Mouse (Mus musculus): ENCODE results near the gene Tmprss11b. TPM values are rescaled to one million over a fixed set of nuclear protein-coding genes. Genes with fewer than 3 reads are reported as not detected.

Tmprss11b gene
- total RNA-seq (2012; rRNA removed), result 0.09 TPM in 1 of 2 replicates, not detected in the other

DNA sequence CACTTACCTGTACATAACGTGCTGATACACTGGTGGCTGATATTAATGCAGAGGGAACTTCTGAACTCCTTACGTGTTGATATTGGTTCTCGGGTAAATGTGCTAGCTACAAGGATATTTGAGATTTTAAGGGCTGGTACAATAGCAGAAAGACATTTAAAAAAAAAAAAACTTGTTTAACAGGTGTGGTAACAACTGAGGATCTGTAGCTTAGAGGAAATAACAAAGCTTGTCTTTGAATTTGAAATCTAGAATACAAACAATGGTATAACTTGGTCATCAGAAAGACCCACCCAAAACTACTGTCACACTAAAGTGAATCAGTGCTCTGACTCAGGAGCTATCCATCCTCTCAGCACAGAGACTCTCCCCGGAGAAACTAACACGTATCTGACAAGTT, at the start of gene Tmprss11b:
Tmprss11b (minus strand) TSS at position 101 of the 400 bp plus-strand sequence.
- Histone ChIP-seq H3K9ac (ENCODE audit: insufficient read depth, low read depth, low read length, poor library complexity, severe bottlenecking) (no peak within 1 kb of the TSS), H3K4me3 (ENCODE audit: insufficient read depth in 1 of 2, low read depth in 1 of 2, low read length in 2 of 2, poor library complexity in 1 of 2, severe bottlenecking in 1 of 2) (no peak within 1 kb of the TSS), H3K36me3 (ENCODE audit: control insufficient read depth, insufficient read depth, low read length, poor library complexity, severe bottlenecking) (no peaks in the 10 kb centered on the region), H3K9me3 (ENCODE audit: control insufficient read depth, insufficient read depth, low read depth, low read length) (no peaks in the 10 kb centered on the region), H3K27ac (ENCODE audit: insufficient read depth, low read depth, low read length, poor library complexity, severe bottlenecking) (no peak within 1 kb of the TSS), H3K4me1 (ENCODE audit: control insufficient read depth in 2 of 2, insufficient read depth in 2 of 2, low read length in 2 of 2, poor library complexity in 1 of 2) (no peaks in the 10 kb centered on the region)
- in situ Hi-C loops (cut with MboI; ENCODE audit: low sequenced_read_pairs in 2 of 2, unreplicated experiment in 2 of 2), result no loop called here
- TF ChIP-seq ZC3H11A (IDR thresholded peaks at IDR 0.05; ENCODE audit: borderline replicate concordance, low read depth, low read length), result no peak
- no peak for TF ChIP-seq CHD2 (IDR thresholded peaks at IDR 0.05; ENCODE audit: low read depth, low read length)
- TF ChIP-seq HCFC1 (IDR thresholded peaks at IDR 0.05; ENCODE audit: borderline replicate concordance, insufficient read depth, low read length), result no peak
- no peak for DNase-seq (ENCODE audit: low read depth, low spot score)

DNA sequence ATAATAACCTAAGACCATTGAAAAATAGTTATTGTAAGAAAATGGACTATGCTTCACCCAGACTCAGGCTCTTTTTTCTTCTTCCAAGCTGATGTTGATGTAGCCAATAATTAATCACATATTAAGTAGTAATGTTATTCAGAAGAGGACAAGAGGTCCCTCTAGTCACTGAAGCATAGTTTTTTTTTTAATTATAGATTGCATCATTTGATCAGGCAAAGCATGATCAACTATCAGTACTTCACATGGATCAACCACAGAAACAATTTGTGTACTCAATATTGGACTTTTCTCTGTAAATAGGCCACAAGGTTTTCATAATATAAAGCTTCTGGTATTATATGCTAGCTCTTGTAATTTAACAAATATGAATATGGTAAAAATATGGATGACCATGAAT, 48.9 kb upstream of the Tmprss11b start:
- Histone ChIP-seq H3K9ac (ENCODE audit: insufficient read depth, low read depth, low read length, poor library complexity, severe bottlenecking) (no peak overlapping the region), H3K4me3 (ENCODE audit: insufficient read depth in 1 of 2, low read depth in 1 of 2, low read length in 2 of 2, poor library complexity in 1 of 2, severe bottlenecking in 1 of 2) (no peak overlapping the region), H3K27ac (ENCODE audit: insufficient read depth, low read depth, low read length, poor library complexity, severe bottlenecking) (no peak overlapping the region), H3K4me1 (ENCODE audit: control insufficient read depth in 2 of 2, insufficient read depth in 2 of 2, low read length in 2 of 2, poor library complexity in 1 of 2) (no peaks in the 10 kb centered on the region), H3K9me3 (ENCODE audit: control insufficient read depth, insufficient read depth, low read depth, low read length) (no peaks in the 10 kb centered on the region), H3K36me3 (ENCODE audit: control insufficient read depth, insufficient read depth, low read length, poor library complexity, severe bottlenecking) (no peaks in the 10 kb centered on the region)
- no peak for DNase-seq (ENCODE audit: low read depth, low spot score)
- TF ChIP-seq ZNF384 (IDR thresholded peaks at IDR 0.05; ENCODE audit: low read depth, low read length) (no peak), CHD2 (IDR thresholded peaks at IDR 0.05; ENCODE audit: low read depth, low read length) (no peak), HCFC1 (IDR thresholded peaks at IDR 0.05; ENCODE audit: borderline replicate concordance, insufficient read depth, low read length) (no peak), MAFK (IDR thresholded peaks at IDR 0.05; ENCODE audit: insufficient read depth, low read depth, low read length) (no peak), ZC3H11A (IDR thresholded peaks at IDR 0.05; ENCODE audit: borderline replicate concordance, low read depth, low read length) (no peak)
- in situ Hi-C loops (cut with MboI; ENCODE audit: low sequenced_read_pairs in 2 of 2, unreplicated experiment in 2 of 2), result no loop called here

DNA sequence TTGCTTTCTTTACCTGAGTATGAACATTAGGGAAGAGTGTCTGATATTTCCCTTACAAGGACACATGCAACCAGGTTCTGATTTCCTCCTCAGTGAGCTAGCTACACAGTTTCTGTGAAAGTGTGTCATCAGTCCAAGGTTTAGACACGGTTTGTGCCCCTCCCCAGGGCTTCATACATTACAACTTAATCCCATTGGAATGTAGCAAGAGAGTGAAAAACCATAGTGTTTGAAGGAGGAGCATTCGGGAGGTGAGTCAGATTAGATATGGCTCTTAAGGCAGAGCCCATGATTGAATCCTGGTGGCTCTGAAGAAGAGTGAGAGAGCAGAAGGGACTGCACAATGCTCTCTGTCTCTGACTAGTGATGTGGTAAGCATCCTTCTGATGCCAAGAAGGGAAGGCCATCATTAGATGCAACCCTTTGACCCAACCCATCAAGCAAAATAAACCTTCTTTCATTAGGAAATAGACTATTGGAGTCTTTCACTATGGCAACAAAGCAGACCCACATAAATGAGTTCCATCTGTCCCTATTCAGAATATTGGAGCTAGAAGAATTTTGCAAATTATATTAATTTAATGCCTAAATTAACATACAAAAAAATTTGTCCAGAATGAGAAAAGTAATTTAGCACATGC, 46.8 kb upstream of the Tmprss11b start:
- Histone ChIP-seq H3K27ac (ENCODE audit: insufficient read depth, low read depth, low read length, poor library complexity, severe bottlenecking) (no peak overlapping the region), H3K9ac (ENCODE audit: insufficient read depth, low read depth, low read length, poor library complexity, severe bottlenecking) (no peak overlapping the region), H3K4me3 (ENCODE audit: insufficient read depth in 1 of 2, low read depth in 1 of 2, low read length in 2 of 2, poor library complexity in 1 of 2, severe bottlenecking in 1 of 2) (no peak overlapping the region), H3K36me3 (ENCODE audit: control insufficient read depth, insufficient read depth, low read length, poor library complexity, severe bottlenecking) (no peaks in the 10 kb centered on the region), H3K9me3 (ENCODE audit: control insufficient read depth, insufficient read depth, low read depth, low read length) (no peaks in the 10 kb centered on the region), H3K4me1 (ENCODE audit: control insufficient read depth in 2 of 2, insufficient read depth in 2 of 2, low read length in 2 of 2, poor library complexity in 1 of 2) (no peaks in the 10 kb centered on the region)
- TF ChIP-seq ZNF384 (IDR thresholded peaks at IDR 0.05; ENCODE audit: low read depth, low read length) (no peak), CHD2 (IDR thresholded peaks at IDR 0.05; ENCODE audit: low read depth, low read length) (no peak), ZC3H11A (IDR thresholded peaks at IDR 0.05; ENCODE audit: borderline replicate concordance, low read depth, low read length) (no peak), HCFC1 (IDR thresholded peaks at IDR 0.05; ENCODE audit: borderline replicate concordance, insufficient read depth, low read length) (no peak), MAFK (IDR thresholded peaks at IDR 0.05; ENCODE audit: insufficient read depth, low read depth, low read length) (no peak)
- in situ Hi-C loops (cut with MboI; ENCODE audit: low sequenced_read_pairs in 2 of 2, unreplicated experiment in 2 of 2), result no loop called here
- no peak for DNase-seq (ENCODE audit: low read depth, low spot score)

DNA sequence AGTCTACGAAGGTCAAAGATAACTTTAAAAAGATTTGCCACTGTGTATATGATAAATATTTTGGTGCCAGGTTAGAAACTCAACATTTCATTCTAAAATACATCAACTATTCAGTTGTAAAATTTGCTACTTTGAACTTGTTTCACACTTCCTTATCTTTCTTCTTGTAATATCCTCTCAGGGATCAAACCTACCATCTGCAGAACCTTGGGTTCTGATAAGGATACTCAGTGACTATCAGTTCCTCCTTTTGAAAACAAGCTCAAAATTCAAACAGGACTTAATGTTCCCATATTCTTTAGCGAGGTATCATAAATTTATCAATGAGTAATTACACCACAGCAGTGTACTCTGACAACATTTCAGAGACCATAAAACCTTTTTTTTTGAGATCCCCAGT, 38.8 kb upstream of the Tmprss11b start:
- no peak overlapping the region for H3K27ac ChIP-seq (ENCODE audit: insufficient read depth, low read depth, low read length, poor library complexity, severe bottlenecking)
- TF ChIP-seq CHD2 (IDR thresholded peaks at IDR 0.05; ENCODE audit: low read depth, low read length) (no peak), MAFK (IDR thresholded peaks at IDR 0.05; ENCODE audit: insufficient read depth, low read depth, low read length) (no peak), ZC3H11A (IDR thresholded peaks at IDR 0.05; ENCODE audit: borderline replicate concordance, low read depth, low read length) (no peak), HCFC1 (IDR thresholded peaks at IDR 0.05; ENCODE audit: borderline replicate concordance, insufficient read depth, low read length) (no peak), ZNF384 (IDR thresholded peaks at IDR 0.05; ENCODE audit: low read depth, low read length) (no peak)
- H3K36me3 ChIP-seq (ENCODE audit: control insufficient read depth, insufficient read depth, low read length, poor library complexity, severe bottlenecking), result no peaks in the 10 kb centered on the region
- no peaks in the 10 kb centered on the region for H3K9me3 ChIP-seq (ENCODE audit: control insufficient read depth, insufficient read depth, low read depth, low read length)
- no peak overlapping the region for H3K9ac ChIP-seq (ENCODE audit: insufficient read depth, low read depth, low read length, poor library complexity, severe bottlenecking)
- no peaks in the 10 kb centered on the region for H3K4me1 ChIP-seq (ENCODE audit: control insufficient read depth in 2 of 2, insufficient read depth in 2 of 2, low read length in 2 of 2, poor library complexity in 1 of 2)
- in situ Hi-C loops (cut with MboI; ENCODE audit: low sequenced_read_pairs in 2 of 2, unreplicated experiment in 2 of 2), result no loop called here
- DNase-seq (ENCODE audit: low read depth, low spot score), result no peak
- no peak overlapping the region for H3K4me3 ChIP-seq (ENCODE audit: insufficient read depth in 1 of 2, low read depth in 1 of 2, low read length in 2 of 2, poor library complexity in 1 of 2, severe bottlenecking in 1 of 2)

DNA sequence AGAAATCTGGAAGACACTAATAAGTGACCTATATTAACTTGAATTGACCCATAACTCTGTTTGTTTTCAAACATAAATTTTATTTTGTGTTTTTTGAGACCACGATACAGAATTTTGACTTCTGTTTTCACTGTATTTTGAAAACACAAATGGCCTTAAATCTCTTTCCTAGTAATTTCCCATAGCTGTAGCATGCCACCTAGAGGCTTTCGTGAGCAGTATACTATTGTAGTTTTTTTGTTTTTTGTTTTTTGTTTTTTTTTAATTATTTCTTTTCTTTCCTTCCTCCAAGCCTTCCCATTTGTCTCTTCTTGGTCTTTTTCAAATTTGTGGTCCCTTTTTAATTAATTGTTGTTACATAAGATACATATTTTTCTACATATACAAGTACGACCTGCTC, 28.8 kb upstream of the Tmprss11b start:
- H3K9me3 ChIP-seq (ENCODE audit: control insufficient read depth, insufficient read depth, low read depth, low read length), result no peaks in the 10 kb centered on the region
- H3K27ac ChIP-seq (ENCODE audit: insufficient read depth, low read depth, low read length, poor library complexity, severe bottlenecking), result no peak overlapping the region
- in situ Hi-C loops (cut with MboI; ENCODE audit: low sequenced_read_pairs in 2 of 2, unreplicated experiment in 2 of 2), result no loop called here
- no peak overlapping the region for H3K4me3 ChIP-seq (ENCODE audit: insufficient read depth in 1 of 2, low read depth in 1 of 2, low read length in 2 of 2, poor library complexity in 1 of 2, severe bottlenecking in 1 of 2)
- no peak for DNase-seq (ENCODE audit: low read depth, low spot score)
- H3K4me1 ChIP-seq (ENCODE audit: control insufficient read depth in 2 of 2, insufficient read depth in 2 of 2, low read length in 2 of 2, poor library complexity in 1 of 2), result no peaks in the 10 kb centered on the region
- TF ChIP-seq ZC3H11A (IDR thresholded peaks at IDR 0.05; ENCODE audit: borderline replicate concordance, low read depth, low read length), result no peak
- TF ChIP-seq MAFK (IDR thresholded peaks at IDR 0.05; ENCODE audit: insufficient read depth, low read depth, low read length), result no peak
- TF ChIP-seq CHD2 (IDR thresholded peaks at IDR 0.05; ENCODE audit: low read depth, low read length), result no peak
- TF ChIP-seq HCFC1 (IDR thresholded peaks at IDR 0.05; ENCODE audit: borderline replicate concordance, insufficient read depth, low read length), result no peak
- TF ChIP-seq ZNF384 (IDR thresholded peaks at IDR 0.05; ENCODE audit: low read depth, low read length), result no peak
- no peaks in the 10 kb centered on the region for H3K36me3 ChIP-seq (ENCODE audit: control insufficient read depth, insufficient read depth, low read length, poor library complexity, severe bottlenecking)
- no peak overlapping the region for H3K9ac ChIP-seq (ENCODE audit: insufficient read depth, low read depth, low read length, poor library complexity, severe bottlenecking)

Measured in ES-E14 (cell line).